Mouse (Mus musculus): ENCODE data around the gene Fbxl15.

GRCm38 (mm10) chr19:46318586-46319378 lies 9.2 kb upstream of the Fbxl15 start:
- no peak for TF ChIP-seq CTCF (IDR thresholded peaks at IDR 0.05; ENCODE audit: insufficient read depth, low read depth, low read length)
- peak; percentile 48; the same call in 1 of the 2 replicates for TF ChIP-seq POLR2A (IDR thresholded peaks at IDR 0.05; ENCODE audit: insufficient read depth, low read depth, low read length)

All from olfactory bulb, adult 2 months (tissue).